Mouse (Mus musculus) liver, embryonic 12.5 days (tissue): ENCODE results near the gene Eva1b. TPM values are rescaled to one million over a fixed set of nuclear protein-coding genes. Genes with fewer than 3 reads are reported as not detected.

Experiments used
- ATAC-seq: fragments of 200-750 bp; cut with Nextera tagmentation; 2 replicates; pipeline ENCODE4 v1.8.0; 2017; ENCODE audit warnings: moderate number of reproducible peaks, mild to moderate bottlenecking, moderate library complexity
- H3K27ac ChIP-seq: fragments of 300-500 bp; sonication (generic); 2 replicates; pipeline ENCODE4 v1.5.1; 2016; ENCODE audit warnings: mild to moderate bottlenecking
- H3K27me3 ChIP-seq: fragments of 300-500 bp; sonication (generic); replicated peaks from 2 replicates; pipeline ENCODE4 v1.6.1; 2016; ENCODE audit warnings: mild to moderate bottlenecking, moderate library complexity
- H3K36me3 ChIP-seq: fragments of 300-500 bp; sonication (generic); 2 replicates; pipeline ENCODE4 v1.6.1; 2016; ENCODE audit warnings: mild to moderate bottlenecking, moderate library complexity
- H3K4me1 ChIP-seq: fragments of 300-500 bp; sonication (generic); 2 replicates; pipeline ENCODE4 v1.6.1; 2016
- H3K4me2 ChIP-seq: fragments of 300-500 bp; sonication (generic); 2 replicates; pipeline ENCODE4 v1.6.1; 2016; ENCODE audit warnings: mild to moderate bottlenecking, moderate library complexity
- H3K4me3 ChIP-seq: fragments of 300-500 bp; sonication (generic); 2 replicates; pipeline ENCODE4 v1.5.1; 2016; ENCODE audit warnings: mild to moderate bottlenecking, moderate library complexity
- H3K9ac ChIP-seq: fragments of 300-500 bp; sonication (generic); 2 replicates; pipeline ENCODE4 v1.6.1; 2016; ENCODE audit warnings: mild to moderate bottlenecking, moderate library complexity
- H3K9me3 ChIP-seq: fragments of 300-500 bp; sonication (generic); replicated peaks from 2 replicates; pipeline ENCODE4 v1.6.1; 2016; ENCODE audit warnings: mild to moderate bottlenecking, moderate library complexity
- WGBS: fragments of 180-500 bp; shearing (Covaris S2); methylation state at CpG from one replicate; pipeline ENCODE4 v1.1.7; 2016; ENCODE audit not compliant: insufficient replicate concordance; 5-methylcytosine and 5-hydroxymethylcytosine counted together
- polyA plus RNA-seq: library from polyadenylated mRNA; unstranded; fragments of >200 nt; fragmentation: Nextera tagmentation; extraction: Ambion mirVana; gene quantifications from 2 replicates; pipeline ENCODE4 v1.2.1, GENCODE M21; 2016

Eva1b gene
- polyA plus RNA-seq, 1 experiment from 2014 or later, result 19.3 TPM

DNA sequence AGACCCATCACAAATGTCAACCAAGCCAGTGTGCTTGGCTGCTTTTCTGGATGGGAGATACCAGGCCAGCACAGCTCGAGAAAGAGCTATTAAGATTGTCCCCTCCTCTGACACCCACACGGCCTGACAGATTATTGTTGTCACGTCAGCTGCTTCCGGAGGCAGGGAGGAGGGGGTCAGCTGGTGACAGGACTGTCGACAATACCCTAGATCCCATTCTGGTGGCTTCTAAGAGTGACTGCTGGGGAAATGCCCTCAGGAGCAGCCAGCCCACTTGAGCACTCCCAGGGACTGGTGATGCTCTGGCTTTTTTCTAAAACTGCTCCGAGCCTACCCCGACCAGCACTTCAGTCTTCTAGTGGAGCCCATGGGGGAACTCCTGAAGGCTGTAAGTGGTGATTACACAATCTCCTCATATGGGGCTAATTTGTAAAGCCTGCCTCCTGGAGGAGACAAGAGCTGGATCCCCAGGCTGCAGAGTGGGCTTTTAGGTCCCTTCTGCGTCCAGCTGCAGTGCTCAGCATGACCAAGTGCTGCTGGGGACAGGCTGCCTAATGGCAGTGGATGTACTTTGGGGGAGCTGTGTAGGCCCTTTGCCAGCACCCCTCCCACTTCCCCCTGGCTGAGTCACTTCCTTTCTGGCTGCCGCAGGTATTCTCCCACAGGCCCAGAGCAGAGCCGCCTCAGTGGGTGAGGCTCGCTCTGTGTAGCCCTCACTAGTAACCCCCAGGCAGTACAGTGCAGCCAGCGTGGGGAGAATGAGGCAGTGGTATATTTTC lies 37.0 kb upstream of the Eva1b start:
- H3K9ac ChIP-seq, result peak overlapping the region; percentile 29; the same call in 1 of the 2 replicates
- H3K36me3 ChIP-seq, result no peaks in the 10 kb centered on the region
- no peak overlapping the region for H3K4me3 ChIP-seq
- H3K27ac ChIP-seq, result peak overlapping the region; percentile 72
- ATAC-seq, result peak; percentile 47; the same call in 1 of the 2 replicates
- WGBS, result 12% methylated on average over 12 of the region's 12 CpGs
- H3K27me3 ChIP-seq, result no peaks in the 10 kb centered on the region
- peaks cover 82% of the 10 kb centered on the region for H3K4me1 ChIP-seq
- peak overlapping the region; percentile 34 for H3K4me2 ChIP-seq
- H3K9me3 ChIP-seq, result no peaks in the 10 kb centered on the region

DNA sequence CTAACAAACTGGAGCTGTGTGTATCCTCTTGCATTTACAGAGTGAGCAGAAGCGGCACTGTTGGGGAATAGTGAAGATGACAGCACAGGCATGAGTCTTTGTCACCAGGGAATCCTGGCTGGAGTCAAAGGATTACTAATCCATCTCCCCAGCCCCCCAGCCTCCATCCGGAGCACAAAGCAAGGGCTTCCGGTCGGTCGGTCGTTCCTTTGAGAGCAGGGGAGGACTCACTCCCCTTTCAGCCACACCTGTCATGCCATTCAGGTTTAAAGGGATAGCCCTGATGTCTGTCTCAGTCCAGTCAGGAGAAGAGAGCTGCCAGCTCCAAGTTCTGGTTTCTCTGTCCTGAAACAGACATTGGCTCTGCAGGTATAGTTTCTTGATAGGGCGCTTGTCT lies 36.4 kb upstream of the Eva1b start:
- peak overlapping the region; percentile 72 for H3K27ac ChIP-seq
- no peaks in the 10 kb centered on the region for H3K36me3 ChIP-seq
- no peak overlapping the region for H3K4me3 ChIP-seq
- H3K27me3 ChIP-seq, result no peaks in the 10 kb centered on the region
- no peak for ATAC-seq
- H3K4me2 ChIP-seq, result peak overlapping the region; percentile 34
- no peaks in the 10 kb centered on the region for H3K9me3 ChIP-seq
- H3K9ac ChIP-seq, result peak overlapping the region; percentile 29; the same call in 1 of the 2 replicates
- WGBS, result 30% methylated on average over 7 of the region's 7 CpGs
- peaks cover 83% of the 10 kb centered on the region for H3K4me1 ChIP-seq

DNA sequence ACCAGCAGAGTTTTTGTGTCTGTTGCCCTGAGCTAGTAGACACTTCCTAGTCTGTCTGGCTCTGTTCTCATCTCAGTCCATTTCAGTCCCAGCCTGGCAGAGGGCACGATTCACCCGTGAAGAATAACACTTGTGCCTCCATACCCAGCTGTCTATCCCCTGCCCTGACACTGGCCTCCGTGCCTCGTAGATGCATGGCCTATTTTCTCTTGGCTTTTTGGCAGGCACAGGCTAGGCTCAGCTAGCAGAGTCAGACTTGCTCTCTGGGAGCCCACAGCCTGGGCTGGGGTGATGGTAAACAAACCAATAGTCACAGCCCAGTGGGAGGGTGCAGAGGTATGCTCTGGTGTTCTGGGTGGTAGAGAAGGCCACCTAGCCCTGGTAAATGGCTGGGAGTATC lies 34.3 kb upstream of the Eva1b start:
- WGBS, result 75% methylated on average over 4 of the region's 4 CpGs
- H3K4me2 ChIP-seq, result no peak overlapping the region
- H3K9ac ChIP-seq, result no peak overlapping the region
- no peak for ATAC-seq
- no peaks in the 10 kb centered on the region for H3K9me3 ChIP-seq
- H3K27ac ChIP-seq, result no peak overlapping the region; the same call in 1 of the 2 replicates
- H3K36me3 ChIP-seq, result peaks cover 7% of the 10 kb centered on the region; the same call in 1 of the 2 replicates
- H3K27me3 ChIP-seq, result no peaks in the 10 kb centered on the region
- no peak overlapping the region for H3K4me3 ChIP-seq
- peaks cover 65% of the 10 kb centered on the region for H3K4me1 ChIP-seq

GRCm38 (mm10) chr4:126113943-126114342 lies 33.6 kb upstream of the Eva1b start:
- peak; percentile 29 for ATAC-seq
- WGBS, result 11% methylated on average over 6 of the region's 6 CpGs
- no peak overlapping the region for H3K9ac ChIP-seq
- H3K4me3 ChIP-seq, result no peak overlapping the region
- no peak overlapping the region for H3K27ac ChIP-seq
- H3K27me3 ChIP-seq, result no peaks in the 10 kb centered on the region
- H3K4me1 ChIP-seq, result peaks cover 58% of the 10 kb centered on the region
- no peak overlapping the region for H3K4me2 ChIP-seq
- peaks cover 7% of the 10 kb centered on the region; the same call in 1 of the 2 replicates for H3K36me3 ChIP-seq
- H3K9me3 ChIP-seq, result no peaks in the 10 kb centered on the region

DNA sequence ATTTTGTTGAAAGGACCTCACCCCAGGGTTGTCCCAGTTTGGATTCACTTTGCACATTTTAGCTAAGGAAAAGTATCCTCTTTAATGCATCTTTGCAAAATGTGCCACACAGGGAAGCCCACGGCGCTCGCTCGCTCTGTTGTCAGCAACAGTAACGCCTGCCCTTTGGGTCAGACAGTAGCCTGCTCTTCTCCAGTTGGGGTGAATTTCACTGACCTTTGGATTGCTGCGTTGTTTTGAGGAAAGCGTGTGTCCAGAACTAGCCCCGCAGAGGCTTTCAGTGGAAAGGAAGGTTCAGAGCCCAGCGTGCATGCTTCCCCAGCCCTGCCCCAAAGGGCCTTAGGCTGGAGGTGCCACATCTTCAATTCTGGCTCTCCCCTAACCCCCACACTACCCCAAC lies 32.1 kb upstream of the Eva1b start:
- 85% methylated on average over 9 of the region's 9 CpGs for WGBS
- Histone ChIP-seq H3K36me3 (peaks cover 7% of the 10 kb centered on the region; the same call in 1 of the 2 replicates), H3K27ac (no peak overlapping the region), H3K4me2 (no peak overlapping the region), H3K9me3 (no peaks in the 10 kb centered on the region), H3K9ac (no peak overlapping the region), H3K4me3 (no peak overlapping the region), H3K4me1 (peaks cover 44% of the 10 kb centered on the region), H3K27me3 (no peaks in the 10 kb centered on the region)
- ATAC-seq, result no peak

GRCm38 (mm10) chr4:126115871-126116521 lies 31.5 kb upstream of the Eva1b start:
- peaks cover 13% of the 10 kb centered on the region for H3K36me3 ChIP-seq
- H3K4me3 ChIP-seq, result no peak overlapping the region
- H3K4me1 ChIP-seq, result peaks cover 38% of the 10 kb centered on the region
- no peak overlapping the region for H3K9ac ChIP-seq
- WGBS, result 69% methylated on average over 6 of the region's 6 CpGs
- no peak for ATAC-seq
- no peaks in the 10 kb centered on the region for H3K9me3 ChIP-seq
- H3K27ac ChIP-seq, result no peak overlapping the region
- H3K4me2 ChIP-seq, result no peak overlapping the region
- H3K27me3 ChIP-seq, result no peaks in the 10 kb centered on the region

GRCm38 (mm10) chr4:126117116-126117515 lies 30.4 kb upstream of the Eva1b start:
- Histone ChIP-seq H3K9me3 (no peaks in the 10 kb centered on the region), H3K27ac (no peak overlapping the region), H3K4me1 (peaks cover 30% of the 10 kb centered on the region), H3K27me3 (no peaks in the 10 kb centered on the region), H3K4me2 (no peak overlapping the region), H3K9ac (no peak overlapping the region), H3K4me3 (no peak overlapping the region), H3K36me3 (peaks cover 22% of the 10 kb centered on the region)
- ATAC-seq, result no peak
- WGBS, result 80% methylated on average over 8 of the region's 8 CpGs

- no peaks in the 10 kb centered on the region for H3K9me3 ChIP-seq
- no peak overlapping the region for H3K4me2 ChIP-seq
- WGBS, result 88% methylated on average over 4 of the region's 4 CpGs
- no peak for ATAC-seq
- H3K4me1 ChIP-seq, result peaks cover 23% of the 10 kb centered on the region
- no peak overlapping the region for H3K27ac ChIP-seq
- no peak overlapping the region for H3K9ac ChIP-seq
- no peak overlapping the region for H3K4me3 ChIP-seq
- H3K27me3 ChIP-seq, result no peaks in the 10 kb centered on the region
- H3K36me3 ChIP-seq, result peaks cover 24% of the 10 kb centered on the region
These were observed 28.9 kb upstream of the Eva1b start for GRCm38 (mm10) chr4:126118651-126119050.

- peaks cover 19% of the 10 kb centered on the region for H3K4me1 ChIP-seq
- 64% methylated on average over 1 of the region's 1 CpGs for WGBS
These were observed 28.5 kb upstream of the Eva1b start for GRCm38 (mm10) chr4:126119051-126119450.

DNA sequence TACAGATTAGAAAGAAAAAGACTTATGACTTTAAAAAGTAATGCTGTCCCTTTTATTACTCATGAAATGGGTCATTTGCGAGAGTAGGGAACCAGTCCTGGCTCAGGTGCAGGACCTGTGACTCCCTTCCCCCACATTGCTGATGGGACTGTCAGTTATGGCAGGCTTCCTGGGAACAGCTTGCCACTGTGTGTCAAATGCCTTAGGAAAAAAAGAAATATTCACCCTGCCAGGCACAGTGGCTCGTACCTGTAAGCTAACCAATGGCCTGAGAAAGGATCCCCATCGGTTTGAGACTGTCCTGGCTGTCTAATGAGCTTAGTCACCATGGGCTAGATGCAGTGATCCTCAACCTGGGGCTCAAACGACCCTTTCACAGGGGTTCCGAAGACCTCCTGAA lies 27.5 kb upstream of the Eva1b start:
- no peak overlapping the region for H3K4me2 ChIP-seq
- no peaks in the 10 kb centered on the region for H3K9me3 ChIP-seq
- H3K27me3 ChIP-seq, result no peaks in the 10 kb centered on the region
- H3K27ac ChIP-seq, result no peak overlapping the region
- peaks cover 38% of the 10 kb centered on the region for H3K36me3 ChIP-seq
- H3K4me3 ChIP-seq, result no peak overlapping the region
- 74% methylated on average over 5 of the region's 5 CpGs for WGBS
- ATAC-seq, result no peak
- no peak overlapping the region for H3K9ac ChIP-seq
- peaks cover 10% of the 10 kb centered on the region for H3K4me1 ChIP-seq

More at GRCm38 (mm10) chr4:126119051-126119450, 28.5 kb upstream of the Eva1b start:
- Histone ChIP-seq H3K4me3 (no peak overlapping the region), H3K4me2 (no peak overlapping the region), H3K9me3 (no peaks in the 10 kb centered on the region), H3K27me3 (no peaks in the 10 kb centered on the region), H3K36me3 (peaks cover 28% of the 10 kb centered on the region), H3K27ac (no peak overlapping the region), H3K9ac (no peak overlapping the region)
- ATAC-seq, result no peak

- Histone ChIP-seq H3K9ac (no peak overlapping the region), H3K27ac (no peak overlapping the region)
- 89% methylated on average over 2 of the region's 2 CpGs for WGBS
These were observed 27.0 kb upstream of the Eva1b start for GRCm38 (mm10) chr4:126120506-126120905.

GRCm38 (mm10) chr4:126123309-126124040 lies 24.1 kb upstream of the Eva1b start:
- 83% methylated on average over 10 of the region's 10 CpGs for WGBS
- H3K4me3 ChIP-seq, result no peak overlapping the region
- H3K9me3 ChIP-seq, result no peaks in the 10 kb centered on the region
- no peak overlapping the region for H3K9ac ChIP-seq
- H3K27ac ChIP-seq, result no peak overlapping the region
- H3K4me2 ChIP-seq, result no peak overlapping the region
- no peak for ATAC-seq
- H3K36me3 ChIP-seq, result peaks cover 63% of the 10 kb centered on the region
- no peaks in the 10 kb centered on the region for H3K27me3 ChIP-seq
- no peaks in the 10 kb centered on the region for H3K4me1 ChIP-seq

More at GRCm38 (mm10) chr4:126120506-126120905, 27.0 kb upstream of the Eva1b start:
- ATAC-seq, result no peak
- no peak overlapping the region for H3K4me2 ChIP-seq
- peaks cover 43% of the 10 kb centered on the region for H3K36me3 ChIP-seq
- H3K4me3 ChIP-seq, result no peak overlapping the region
- H3K9me3 ChIP-seq, result no peaks in the 10 kb centered on the region
- peaks cover 6% of the 10 kb centered on the region for H3K4me1 ChIP-seq
- no peaks in the 10 kb centered on the region for H3K27me3 ChIP-seq
